In the genomic region with DNA sequence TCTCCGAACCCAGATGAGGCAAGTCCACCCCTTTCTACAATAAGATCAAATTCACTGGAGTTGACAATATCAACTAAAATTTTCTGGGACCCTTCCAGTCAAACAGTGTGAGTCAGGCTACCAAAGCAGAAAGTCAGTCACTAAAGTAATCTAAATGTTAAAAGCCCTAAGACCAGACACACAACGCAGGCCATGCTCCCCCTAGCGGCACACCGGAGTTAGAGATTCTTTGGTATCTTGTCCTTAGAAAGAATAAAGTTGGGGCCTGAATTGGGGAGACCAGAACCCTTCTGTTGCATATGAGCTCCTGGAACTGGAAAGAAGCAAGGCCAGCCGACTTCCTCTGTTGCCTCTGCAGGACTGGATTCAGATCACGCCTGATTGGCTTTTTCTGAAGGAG, we compare ENCODE assay signal across 9 mouse cellular contexts.
DNase-seq lines count a peak whose midpoint lies in the region; ATAC-seq lines count a peak whose summit lies in the region.
"Had no signal": no experiment of that assay in that cellular context is flagged by ENCODE, and none has a peak within 500 bp of the region (broad histone marks: within the 10 kb centered on the region; RNA-seq: fewer than 3 reads in every experiment).

No protein-coding gene starts in this region.

- H3K4me1 ChIP-seq in hindbrain, embryonic 14.5 days (replicated peaks; ENCODE audit: control insufficient read depth, insufficient read depth, low read length), result peaks cover 18% of the 10 kb centered on the region
- peaks cover 33% of the 10 kb centered on the region for H3K4me1 ChIP-seq in hindbrain, embryonic 13.5 days (replicated peaks)

- H3K4me2 ChIP-seq in hindbrain, embryonic 14.5 days (replicated peaks), result no peak overlapping the region
- no peak overlapping the region for H3K4me2 ChIP-seq in hindbrain, embryonic 13.5 days

- no peak for ATAC-seq in hindbrain, embryonic 14.5 days (ENCODE audit: low FRiP score)
- ATAC-seq in hindbrain, embryonic 13.5 days (ENCODE audit: low FRiP score), result no peak

- no peaks in the 10 kb centered on the region for H3K36me3 ChIP-seq in hindbrain, embryonic 14.5 days (replicated peaks; ENCODE audit: control insufficient read depth, insufficient read depth)
- no peaks in the 10 kb centered on the region for H3K36me3 ChIP-seq in hindbrain, embryonic 13.5 days

- H3K27ac ChIP-seq in hindbrain, embryonic 14.5 days, result no peak overlapping the region
- H3K27ac ChIP-seq in hindbrain, embryonic 13.5 days, result no peak overlapping the region

- H3K27me3 ChIP-seq in hindbrain, embryonic 14.5 days (ENCODE audit: control insufficient read depth, insufficient read depth, low read length), result no peaks in the 10 kb centered on the region
- no peaks in the 10 kb centered on the region for H3K27me3 ChIP-seq in hindbrain, embryonic 13.5 days
- H3K27me3 ChIP-seq: megakaryocyte, embryonic 14.5 days had no signal

- H3K9me3 ChIP-seq in hindbrain, embryonic 14.5 days (ENCODE audit: control insufficient read depth, low read length), result no peaks in the 10 kb centered on the region
- H3K9me3 ChIP-seq in hindbrain, embryonic 13.5 days, result no peaks in the 10 kb centered on the region
- H3K9me3 ChIP-seq: megakaryocyte, embryonic 14.5 days had no signal

- H3K9ac ChIP-seq in hindbrain, embryonic 14.5 days, result no peak overlapping the region
- no peak overlapping the region for H3K9ac ChIP-seq in hindbrain, embryonic 13.5 days

- WGBS in hindbrain, embryonic 14.5 days, result 21% methylated on average over 6 of the region's 6 CpGs
- 24% methylated on average over 6 of the region's 6 CpGs for WGBS in hindbrain, embryonic 13.5 days

- intact Hi-C loops in left cerebral cortex, postnatal 36 days (cut with DNase I), result loop anchor here (1.0 to 5.0 kb wide), 3 partner anchors 41 to 92 kb away; no protein-coding TSS in a partner anchor

- peak; percentile 63 for DNase-seq in hindbrain, embryonic 14.5 days (ENCODE audit: low spot score)
- peak; percentile 44 for DNase-seq in MN1 (ENCODE audit: low spot score)
- DNase-seq in cerebellum, postnatal 10 days, result peak; percentile 87 to 88
- peak; percentile 75 for DNase-seq in heart, adult 8-10 months (ENCODE audit: low spot score)
- DNase-seq in left cerebral cortex, postnatal 36 days (ENCODE audit: low spot score in 2 of 2), result peak; percentile 46 to 52
- peak; percentile 65 for DNase-seq in ovary, postnatal 14 days (ENCODE audit: low spot score)
- peak; percentile 44 to 55 for DNase-seq in thymus, postnatal 36 days

- H3K4me3 ChIP-seq in hindbrain, embryonic 14.5 days (replicated peaks; ENCODE audit: low read length), result no peak overlapping the region
- H3K4me3 ChIP-seq in hindbrain, embryonic 13.5 days, result no peak overlapping the region
- H3K4me3 ChIP-seq: megakaryocyte, embryonic 14.5 days had no signal
